In genomic region chr14:20545529-20546331, GRCm38 (mm10) we compare ENCODE assay signal across 7 mouse cellular contexts. TPM values are rescaled to one million over a fixed set of nuclear protein-coding genes. Genes with fewer than 3 reads are reported as not detected.
A peak's percentile ranks its signal among the peaks of the same experiment; 100 is the strongest.
DNase-seq lines count a peak whose midpoint lies in the region; ATAC-seq lines count a peak whose summit lies in the region.

No protein-coding gene starts in this region.

- peak overlapping the region; percentile 44 for H3K4me2 ChIP-seq in limb, embryonic 11.5 days (ENCODE audit: low read depth, severe bottlenecking)
- peak overlapping the region; percentile 71 for H3K4me2 ChIP-seq in midbrain, embryonic 14.5 days (ENCODE audit: low read length)

- peak overlapping the region; percentile 99 for H3K27ac ChIP-seq in embryonic facial prominence, embryonic 10.5 days (replicated peaks)
- H3K27ac ChIP-seq in limb, embryonic 11.5 days (replicated peaks; ENCODE audit: low read depth, low read length) = peak overlapping the region; percentile 99
- H3K27ac ChIP-seq in midbrain, embryonic 14.5 days (replicated peaks; ENCODE audit: low read depth, low read length) = peak overlapping the region; percentile 97

- under 1% methylated on average over 65 of the region's 67 CpGs for WGBS in embryonic facial prominence, embryonic 10.5 days
- WGBS in limb, embryonic 11.5 days = under 1% methylated on average over 59 of the region's 67 CpGs
- WGBS in midbrain, embryonic 14.5 days = under 1% methylated on average over 64 of the region's 67 CpGs

- peak; percentile 96 for DNase-seq in adrenal gland, postnatal 10 days
- peak; percentile 90 for DNase-seq in embryonic facial prominence, embryonic 10.5 days (ENCODE audit: low spot score)
- DNase-seq in kidney, adult 18-20 months = peak; percentile 91
- DNase-seq in limb, embryonic 11.5 days (ENCODE audit: low spot score) = peak; percentile 86
- DNase-seq in midbrain, embryonic 14.5 days = peak; percentile 82
- peak; percentile 81 to 82 for DNase-seq in spleen, adult 18-20 months

- H3K36me3 ChIP-seq in embryonic facial prominence, embryonic 10.5 days (replicated peaks) = peaks cover 41% of the 10 kb centered on the region
- H3K36me3 ChIP-seq in limb, embryonic 11.5 days (ENCODE audit: control insufficient read depth, insufficient read depth, low read length) = no peaks in the 10 kb centered on the region
- H3K36me3 ChIP-seq in midbrain, embryonic 14.5 days (ENCODE audit: control insufficient read depth, insufficient read depth, low read length) = peaks cover 18% of the 10 kb centered on the region

- no peaks in the 10 kb centered on the region for H3K9me3 ChIP-seq in embryonic facial prominence, embryonic 10.5 days
- no peaks in the 10 kb centered on the region for H3K9me3 ChIP-seq in limb, embryonic 11.5 days (ENCODE audit: control insufficient read depth, low read length)
- H3K9me3 ChIP-seq in midbrain, embryonic 14.5 days (ENCODE audit: control insufficient read depth, low read length) = no peaks in the 10 kb centered on the region

- peak overlapping the region; percentile 96 for H3K9ac ChIP-seq in limb, embryonic 11.5 days (ENCODE audit: low read length)
- H3K9ac ChIP-seq in midbrain, embryonic 14.5 days (replicated peaks; ENCODE audit: low read length) = peak overlapping the region; percentile 95

- H3K27me3 ChIP-seq in embryonic facial prominence, embryonic 10.5 days (replicated peaks; ENCODE audit: low read depth, poor library complexity, severe bottlenecking) = no peaks in the 10 kb centered on the region
- no peaks in the 10 kb centered on the region for H3K27me3 ChIP-seq in limb, embryonic 11.5 days (ENCODE audit: control insufficient read depth, insufficient read depth, low read length)
- no peaks in the 10 kb centered on the region for H3K27me3 ChIP-seq in midbrain, embryonic 14.5 days (ENCODE audit: control insufficient read depth, insufficient read depth, low read length)

- H3K4me1 ChIP-seq in embryonic facial prominence, embryonic 10.5 days = peaks cover 10% of the 10 kb centered on the region
- H3K4me1 ChIP-seq in limb, embryonic 11.5 days (ENCODE audit: control insufficient read depth, insufficient read depth, low read length) = no peaks in the 10 kb centered on the region
- peaks cover 11% of the 10 kb centered on the region for H3K4me1 ChIP-seq in midbrain, embryonic 14.5 days (ENCODE audit: control insufficient read depth, insufficient read depth, low read length)

- ATAC-seq in granulocyte monocyte progenitor cell, adult 5-6 weeks (replicated peaks; ENCODE audit: poor library complexity, severe bottlenecking) = peak; percentile 86
- peak; percentile 98 for ATAC-seq in limb, embryonic 11.5 days (ENCODE audit: insufficient number of reproducible peaks, low FRiP score, low TSS enrichment, low read depth)
- ATAC-seq in midbrain, embryonic 14.5 days (ENCODE audit: low FRiP score, low TSS enrichment) = peak; percentile 95

- peak overlapping the region; percentile 97 for H3K4me3 ChIP-seq in embryonic facial prominence, embryonic 10.5 days
- H3K4me3 ChIP-seq in limb, embryonic 11.5 days (ENCODE audit: low read depth, low read length) = peak overlapping the region; percentile 96
- H3K4me3 ChIP-seq in midbrain, embryonic 14.5 days (replicated peaks; ENCODE audit: low read depth, low read length) = peak overlapping the region; percentile 90

RNA-seq across cellular contexts. Expression of gene Ppp3cb, which starts 0.6 kb away (rescaled TPM):
- total RNA-seq in adrenal gland, postnatal 10 days (2021) = 10 to 100 TPM; 65.9 to 86.4 TPM
- polyA plus RNA-seq in embryonic facial prominence, embryonic 10.5 days (2016; fragmentation: Nextera tagmentation; extraction: Ambion mirVana) = 43.4 and 46.3 TPM in 2 replicates
- total RNA-seq in granulocyte monocyte progenitor cell, adult 5-6 weeks (2014; fragmentation: Nextera tagmentation) = 108 and 132 TPM in 2 replicates
- 52.9 and 74.9 TPM in 2 replicates for total RNA-seq in granulocyte monocyte progenitor cell, adult 5-6 weeks (2017)
- 55.8 and 56.9 TPM in 2 replicates for polyA plus RNA-seq in limb, embryonic 11.5 days (2014; fragmentation: Nextera tagmentation; extraction: Ambion mirVana)
- polyA plus RNA-seq in midbrain, embryonic 14.5 days (2014; fragmentation: Nextera tagmentation; extraction: Ambion mirVana) = 119 and 122 TPM in 2 replicates

RNA-seq across cellular contexts. Expression of gene Mss51, which starts 49.0 kb away (rescaled TPM):
- total RNA-seq in adrenal gland, postnatal 10 days (2021) = 1 to 10 TPM; 2.3 to 3.0 TPM
- polyA plus RNA-seq in embryonic facial prominence, embryonic 10.5 days (2016; fragmentation: Nextera tagmentation; extraction: Ambion mirVana) = 0.67 and 1.3 TPM in 2 replicates
- total RNA-seq in granulocyte monocyte progenitor cell, adult 5-6 weeks (2014; fragmentation: Nextera tagmentation) = 3.2 and 4.4 TPM in 2 replicates
- 0.72 and 1.3 TPM in 2 replicates for total RNA-seq in granulocyte monocyte progenitor cell, adult 5-6 weeks (2017)
- 1.7 and 1.8 TPM in 2 replicates for polyA plus RNA-seq in limb, embryonic 11.5 days (2014; fragmentation: Nextera tagmentation; extraction: Ambion mirVana)
- 0.27 and 0.49 TPM in 2 replicates for polyA plus RNA-seq in midbrain, embryonic 14.5 days (2014; fragmentation: Nextera tagmentation; extraction: Ambion mirVana)

Comparison
In these comparisons a context has a peak if more than half of its experiments do, and no peak if none do; other contexts are left out.
1. Peak in every context shown above with its lines: DNase-seq, ATAC-seq, H3K4me3 ChIP-seq and H3K27ac ChIP-seq.